ENCODE assay signal across 8 mouse cellular contexts in genomic region chr6:149141393-149142173, GRCm38 (mm10). TPM values are rescaled to one million over a fixed set of nuclear protein-coding genes. Genes with fewer than 3 reads are reported as not detected.
DNase-seq lines count a peak whose midpoint lies in the region; ATAC-seq and TF ChIP-seq lines count a peak whose summit lies in the region.

No protein-coding gene starts in this region.

- H3K9me3 ChIP-seq in embryonic facial prominence, embryonic 12.5 days: no peaks in the 10 kb centered on the region
- H3K9me3 ChIP-seq in limb, embryonic 11.5 days (ENCODE audit: control insufficient read depth, low read length): no peaks in the 10 kb centered on the region
- no peaks in the 10 kb centered on the region for H3K9me3 ChIP-seq in midbrain, embryonic 13.5 days

- H3K4me2 ChIP-seq in embryonic facial prominence, embryonic 12.5 days (replicated peaks): peak overlapping the region; percentile 61
- peak overlapping the region; percentile 56 for H3K4me2 ChIP-seq in limb, embryonic 11.5 days (ENCODE audit: low read depth, severe bottlenecking)
- peak overlapping the region; percentile 64 for H3K4me2 ChIP-seq in midbrain, embryonic 13.5 days (replicated peaks)

- no peaks in the 10 kb centered on the region for H3K27me3 ChIP-seq in embryonic facial prominence, embryonic 12.5 days
- H3K27me3 ChIP-seq in limb, embryonic 11.5 days (ENCODE audit: control insufficient read depth, insufficient read depth, low read length): no peaks in the 10 kb centered on the region
- H3K27me3 ChIP-seq in midbrain, embryonic 13.5 days: no peaks in the 10 kb centered on the region
- H3K27me3 ChIP-seq in small intestine, adult 2 months (ENCODE audit: control insufficient read depth, insufficient read depth, low read length): no peaks in the 10 kb centered on the region

- no peak for TF ChIP-seq CTCF in small intestine, adult 2 months (IDR thresholded peaks at IDR 0.05; ENCODE audit: extremely low read depth, insufficient read length, insufficient replicate concordance, low read depth, low read length)

- H3K4me1 ChIP-seq in embryonic facial prominence, embryonic 12.5 days: no peaks in the 10 kb centered on the region
- H3K4me1 ChIP-seq in limb, embryonic 11.5 days (ENCODE audit: control insufficient read depth, insufficient read depth, low read length): no peaks in the 10 kb centered on the region
- peaks cover 12% of the 10 kb centered on the region for H3K4me1 ChIP-seq in midbrain, embryonic 13.5 days (replicated peaks)
- H3K4me1 ChIP-seq in small intestine, adult 2 months (ENCODE audit: control insufficient read depth, insufficient read depth, insufficient read length, low read length): 0 out of 2 replicates have a peak, but pooled peaks cover 2% of the 10 kb centered on the region

- peak overlapping the region; percentile 60 for H3K9ac ChIP-seq in embryonic facial prominence, embryonic 12.5 days
- peak overlapping the region; percentile 67 for H3K9ac ChIP-seq in limb, embryonic 11.5 days (ENCODE audit: low read length)
- peak overlapping the region; percentile 62 for H3K9ac ChIP-seq in midbrain, embryonic 13.5 days (replicated peaks)

- peaks cover 9% of the 10 kb centered on the region for H3K36me3 ChIP-seq in embryonic facial prominence, embryonic 12.5 days
- no peaks in the 10 kb centered on the region for H3K36me3 ChIP-seq in limb, embryonic 11.5 days (ENCODE audit: control insufficient read depth, insufficient read depth, low read length)
- H3K36me3 ChIP-seq in midbrain, embryonic 13.5 days: no peaks in the 10 kb centered on the region
- peaks cover 11% of the 10 kb centered on the region for H3K36me3 ChIP-seq in small intestine, adult 2 months (ENCODE audit: control insufficient read depth, insufficient read depth, low read length)

- peak overlapping the region; percentile 51 for H3K4me3 ChIP-seq in embryonic facial prominence, embryonic 12.5 days
- peak overlapping the region; percentile 37 for H3K4me3 ChIP-seq in limb, embryonic 11.5 days (ENCODE audit: low read depth, low read length)
- H3K4me3 ChIP-seq in midbrain, embryonic 13.5 days (replicated peaks): peak overlapping the region; percentile 48
- peak overlapping the region; percentile 59 for H3K4me3 ChIP-seq in small intestine, adult 2 months (ENCODE audit: low read depth, low read length)

- 7% methylated on average over 36 of the region's 36 CpGs for WGBS in embryonic facial prominence, embryonic 12.5 days
- WGBS in limb, embryonic 11.5 days: 6% methylated on average over 36 of the region's 36 CpGs
- WGBS in midbrain, embryonic 13.5 days: 7% methylated on average over 36 of the region's 36 CpGs
- WGBS in small intestine, adult 2 months: 2% methylated on average over 36 of the region's 36 CpGs

- H3K27ac ChIP-seq in embryonic facial prominence, embryonic 12.5 days: peak overlapping the region; percentile 62
- peak overlapping the region; percentile 38; the same call in 1 of the 2 replicates for H3K27ac ChIP-seq in limb, embryonic 11.5 days (replicated peaks; ENCODE audit: low read depth, low read length)
- H3K27ac ChIP-seq in midbrain, embryonic 13.5 days: no peak overlapping the region
- peak overlapping the region; percentile 91 for H3K27ac ChIP-seq in small intestine, adult 2 months (ENCODE audit: insufficient read depth, low read depth, low read length)

- DNase-seq in 3T3-L1 (ENCODE audit: low read depth, low spot score): peak; percentile 94
- peak; percentile 87 to 90 for DNase-seq in adrenal gland, postnatal 36 days
- peak; percentile 89 to 93 for DNase-seq in heart, adult 18-20 months
- DNase-seq in kidney, adult 18-20 months: peak; percentile 89
- peak; percentile 92 for DNase-seq in limb, embryonic 11.5 days (ENCODE audit: low spot score)

- peak; percentile 57; the same call in 1 of the 2 replicates for TF ChIP-seq POLR2A in small intestine, adult 2 months (IDR thresholded peaks at IDR 0.05; ENCODE audit: low read depth, low read length)

- peak; percentile 92 for ATAC-seq in embryonic facial prominence, embryonic 12.5 days (ENCODE audit: insufficient number of reproducible peaks, insufficient read depth, low FRiP score, low TSS enrichment)
- ATAC-seq in limb, embryonic 11.5 days (ENCODE audit: insufficient number of reproducible peaks, low FRiP score, low TSS enrichment, low read depth): peak; percentile 96
- peak; percentile 93 for ATAC-seq in midbrain, embryonic 13.5 days

RNA-seq across cellular contexts. Expression of gene Etfbkmt, which starts 1.9 kb away (rescaled TPM):
- total RNA-seq in adrenal gland, postnatal 36 days (2021): 10 to 100 TPM; 17.6 to 28.1 TPM
- 12.1 and 15.2 TPM in 2 replicates for polyA plus RNA-seq in embryonic facial prominence, embryonic 12.5 days (2016; fragmentation: Nextera tagmentation; extraction: Ambion mirVana)
- total RNA-seq in heart, adult 18-20 months (2021): 10 to 100 TPM; 21.6 to 27.4 TPM
- 10.5 and 13.0 TPM in 2 replicates for polyA plus RNA-seq in limb, embryonic 11.5 days (2014; fragmentation: Nextera tagmentation; extraction: Ambion mirVana)
- polyA plus RNA-seq in midbrain, embryonic 13.5 days (2015; fragmentation: Nextera tagmentation; extraction: Ambion mirVana): 6.4 and 6.9 TPM in 2 replicates
- polyA plus RNA-seq in small intestine, adult 2 months (2012; rRNA removed): 0.80 and 3.4 TPM in 2 replicates

RNA-seq across cellular contexts. Expression of gene Gm10203, which starts 11.6 kb away (rescaled TPM):
- total RNA-seq in adrenal gland, postnatal 36 days (2021): not detected
- polyA plus RNA-seq in embryonic facial prominence, embryonic 12.5 days (2016; fragmentation: Nextera tagmentation; extraction: Ambion mirVana): not detected in 2 replicates
- total RNA-seq in heart, adult 18-20 months (2021): not detected
- not detected in 2 replicates for polyA plus RNA-seq in limb, embryonic 11.5 days (2014; fragmentation: Nextera tagmentation; extraction: Ambion mirVana)
- polyA plus RNA-seq in midbrain, embryonic 13.5 days (2015; fragmentation: Nextera tagmentation; extraction: Ambion mirVana): not detected in 2 replicates
- polyA plus RNA-seq in small intestine, adult 2 months (2012; rRNA removed): not detected in 2 replicates

RNA-seq across cellular contexts. Expression of gene Dennd5b, which starts 40.1 kb away (rescaled TPM):
- 10 to 100 TPM; 13.0 to 18.4 TPM for total RNA-seq in adrenal gland, postnatal 36 days (2021)
- 8.1 and 10.3 TPM in 2 replicates for polyA plus RNA-seq in embryonic facial prominence, embryonic 12.5 days (2016; fragmentation: Nextera tagmentation; extraction: Ambion mirVana)
- total RNA-seq in heart, adult 18-20 months (2021): 10 to 100 TPM; 15.9 to 16.1 TPM
- polyA plus RNA-seq in limb, embryonic 11.5 days (2014; fragmentation: Nextera tagmentation; extraction: Ambion mirVana): 7.5 and 9.1 TPM in 2 replicates
- 17.4 and 19.2 TPM in 2 replicates for polyA plus RNA-seq in midbrain, embryonic 13.5 days (2015; fragmentation: Nextera tagmentation; extraction: Ambion mirVana)
- polyA plus RNA-seq in small intestine, adult 2 months (2012; rRNA removed): 13.5 and 36.1 TPM in 2 replicates

RNA-seq across cellular contexts. Expression of gene Amn1, which starts 46.9 kb away (rescaled TPM):
- total RNA-seq in adrenal gland, postnatal 36 days (2021): 10 to 100 TPM; 28.4 to 32.1 TPM
- 39.6 and 44.9 TPM in 2 replicates for polyA plus RNA-seq in embryonic facial prominence, embryonic 12.5 days (2016; fragmentation: Nextera tagmentation; extraction: Ambion mirVana)
- 10 to 100 TPM; 19.3 to 20.1 TPM for total RNA-seq in heart, adult 18-20 months (2021)
- polyA plus RNA-seq in limb, embryonic 11.5 days (2014; fragmentation: Nextera tagmentation; extraction: Ambion mirVana): 39.1 and 43.0 TPM in 2 replicates
- polyA plus RNA-seq in midbrain, embryonic 13.5 days (2015; fragmentation: Nextera tagmentation; extraction: Ambion mirVana): 119 and 126 TPM in 2 replicates
- 2.8 and 4.0 TPM in 2 replicates for polyA plus RNA-seq in small intestine, adult 2 months (2012; rRNA removed)
